Mouse (Mus musculus): ENCODE measurements around the gene Mt4.
"Not testable (repeated sequence)": the region's sequence is repeated elsewhere in the genome, so short reads cannot be mapped to it uniquely, and the experiment has no call there.

The Mt4 gene

GRCm38 (mm10) chr8:94134601-94135000 is 2.4 kb upstream of the Mt4 start:
- DNase-seq (ENCODE audit: low spot score) = not testable (repeated sequence)

- no peak for DNase-seq (ENCODE audit: low spot score)
Measured at GRCm38 (mm10) chr8:94135556-94135955, 1.4 kb upstream of the Mt4 start.

- DNase-seq (ENCODE audit: low spot score) = no peak
Measured at GRCm38 (mm10) chr8:94136192-94136591, 805 bp upstream of the Mt4 start.

GRCm38 (mm10) chr8:94140266-94140795 is 3.3 kb downstream of the Mt4 start:
- no peak for DNase-seq (ENCODE audit: low spot score)

- DNase-seq (ENCODE audit: low spot score) = no peak
Measured at GRCm38 (mm10) chr8:94148236-94148635, 11.2 kb downstream of the Mt4 start.

- no peak for DNase-seq (ENCODE audit: low spot score)
Measured at GRCm38 (mm10) chr8:94150925-94151324, 13.9 kb downstream of the Mt4 start.

GRCm38 (mm10) chr8:94152513-94153300 is 15.7 kb downstream of the Mt4 start, which contains the start of gene Mt3:
Mt3 (plus strand) TSS chr8:94152607.
- no peak for DNase-seq (ENCODE audit: low spot score)

- no peak for DNase-seq (ENCODE audit: low spot score)
Measured at GRCm38 (mm10) chr8:94153451-94153850, 16.5 kb downstream of the Mt4 start.

- no peak for DNase-seq (ENCODE audit: low spot score)
Measured at GRCm38 (mm10) chr8:94154537-94154936, 17.5 kb downstream of the Mt4 start.

- DNase-seq (ENCODE audit: low spot score) = no peak
Measured at GRCm38 (mm10) chr8:94156092-94156491, 19.1 kb downstream of the Mt4 start.

GRCm38 (mm10) chr8:94165772-94166171 is 28.8 kb downstream of the Mt4 start:
- not testable (repeated sequence) for DNase-seq (ENCODE audit: low spot score)

- peak; percentile 77 for DNase-seq (ENCODE audit: low spot score)
Measured at GRCm38 (mm10) chr8:94167244-94167643, 30.2 kb downstream of the Mt4 start.

- DNase-seq (ENCODE audit: low spot score) = no peak
Measured at GRCm38 (mm10) chr8:94169547-94169946, 32.5 kb downstream of the Mt4 start.

GRCm38 (mm10) chr8:94171321-94171755 is 34.3 kb downstream of the Mt4 start:
- DNase-seq (ENCODE audit: low spot score) = no peak

GRCm38 (mm10) chr8:94172075-94172808 is 35.2 kb downstream of the Mt4 start, which contains the start of gene Mt2:
Mt2 (plus strand) TSS chr8:94172664.
- peak; percentile 44 for DNase-seq (ENCODE audit: low spot score)

GRCm38 (mm10) chr8:94172809-94173732 is 36.1 kb downstream of the Mt4 start:
- no peak for DNase-seq (ENCODE audit: low spot score)

- DNase-seq (ENCODE audit: low spot score) = no peak
Measured at GRCm38 (mm10) chr8:94173848-94174403, 36.9 kb downstream of the Mt4 start.

- DNase-seq (ENCODE audit: low spot score) = no peak
Measured at GRCm38 (mm10) chr8:94174619-94175213, 37.7 kb downstream of the Mt4 start.

GRCm38 (mm10) chr8:94177716-94178390 is 40.9 kb downstream of the Mt4 start:
- DNase-seq (ENCODE audit: low spot score) = no peak

Measured in urinary bladder, postnatal 10 days (tissue).